Mouse (Mus musculus) retina, postnatal 7 days (tissue): ENCODE measurements at regions not wholly inside any gene's neighbourhood (a gene's known extent, or its start where the extent isn't known, plus 50 kb on each side); places are given as distances from the start of the nearest gene placed in this dataset.
"Not testable (repeated sequence)": the region's sequence is repeated elsewhere in the genome, so short reads cannot be mapped to it uniquely, and the experiment has no call there.

ENCODE experiments used
- DNase-seq: peaks from one replicate; pipeline ENCODE4 v3.0.0-alpha.2; 2012; ENCODE audit warnings: low read depth, low spot score

DNA sequence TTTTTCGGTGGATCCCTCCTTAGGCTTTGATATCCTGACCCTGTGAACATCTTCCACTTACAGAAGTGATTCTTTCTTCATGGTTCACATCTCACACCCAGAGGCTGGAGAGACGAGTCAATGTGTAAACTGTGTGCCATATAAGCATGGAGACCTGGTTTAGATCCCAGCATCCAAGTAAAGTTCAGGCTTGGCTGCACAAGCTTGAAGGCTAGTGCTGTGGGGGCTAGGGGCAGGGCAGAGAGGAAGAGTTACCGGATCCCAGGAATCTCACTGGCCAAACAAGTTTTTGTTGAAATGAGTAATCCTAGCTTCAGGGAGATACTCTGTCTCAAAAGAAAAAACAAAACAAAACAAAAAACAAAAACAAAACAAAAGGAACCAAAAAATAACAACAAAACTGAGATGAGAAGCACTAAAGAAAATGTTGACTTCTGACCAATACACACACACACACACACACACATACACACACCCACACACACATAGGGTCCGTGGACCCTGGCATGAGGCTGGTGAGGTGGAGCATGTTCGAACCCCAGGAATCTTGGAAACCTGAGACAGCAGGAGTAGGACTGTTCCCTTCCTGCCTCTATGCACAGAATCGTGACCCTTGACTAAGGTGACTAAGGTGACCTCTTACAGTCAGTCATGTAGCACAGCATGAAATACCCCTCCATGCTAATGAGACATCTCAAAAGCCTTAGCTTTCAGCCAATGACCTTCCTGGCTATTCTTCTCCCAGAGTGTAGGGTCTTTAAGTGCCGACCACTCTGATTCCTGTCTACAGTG lies 55.2 kb downstream of the Gm12728 start:
- no peak for DNase-seq

DNA sequence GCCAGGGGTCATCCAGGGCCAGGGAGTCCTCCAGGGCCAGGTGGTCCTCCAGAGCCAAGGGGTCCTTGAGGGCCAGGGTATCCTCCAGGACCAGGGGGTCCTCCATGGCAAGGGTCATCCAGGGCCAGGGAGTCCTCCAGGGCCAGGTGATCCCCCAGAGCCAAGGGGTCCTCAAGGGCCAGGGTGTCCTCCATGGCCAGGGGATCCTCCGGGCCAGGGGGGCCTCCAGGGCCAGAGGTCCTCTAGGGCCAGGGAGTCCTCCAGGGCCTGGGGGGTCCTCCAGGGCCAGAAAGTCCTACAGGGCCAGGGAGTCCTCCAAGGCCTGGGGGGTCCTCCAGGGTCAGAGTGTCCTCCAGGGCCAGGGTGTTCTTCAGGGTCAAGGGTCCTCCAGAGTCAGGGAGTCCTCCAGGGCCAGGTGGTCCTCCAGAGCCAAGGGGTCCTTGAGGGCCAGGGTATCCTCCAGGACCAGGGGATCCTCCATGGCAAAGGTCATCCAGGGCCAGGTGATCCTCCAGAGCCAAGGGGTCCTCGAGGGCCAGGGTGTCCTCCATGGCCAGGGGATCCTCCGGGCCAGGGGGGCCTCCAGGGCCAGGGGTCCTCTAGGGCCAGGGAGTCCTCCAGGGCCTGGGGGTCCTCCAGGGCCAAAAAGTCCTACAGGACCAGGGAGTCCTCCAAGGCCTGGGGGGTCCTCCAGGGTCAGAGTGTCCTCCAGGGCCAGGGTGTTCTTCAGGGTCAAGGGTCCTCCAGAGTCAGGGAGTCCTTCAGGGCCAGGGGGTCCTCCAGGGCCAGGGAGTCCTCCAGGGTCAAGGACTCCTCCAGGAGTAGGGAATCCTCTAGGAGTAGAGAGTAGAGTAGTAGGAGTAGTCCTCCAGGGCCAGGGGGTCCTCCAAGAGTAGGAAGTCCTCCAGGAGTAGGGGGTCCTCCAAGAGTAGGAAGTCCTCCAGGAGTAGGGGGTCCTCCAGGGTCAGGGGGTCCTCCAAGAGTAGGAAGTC lies 56.6 kb downstream of the Gm12728 start:
- DNase-seq = not testable (repeated sequence)

DNA sequence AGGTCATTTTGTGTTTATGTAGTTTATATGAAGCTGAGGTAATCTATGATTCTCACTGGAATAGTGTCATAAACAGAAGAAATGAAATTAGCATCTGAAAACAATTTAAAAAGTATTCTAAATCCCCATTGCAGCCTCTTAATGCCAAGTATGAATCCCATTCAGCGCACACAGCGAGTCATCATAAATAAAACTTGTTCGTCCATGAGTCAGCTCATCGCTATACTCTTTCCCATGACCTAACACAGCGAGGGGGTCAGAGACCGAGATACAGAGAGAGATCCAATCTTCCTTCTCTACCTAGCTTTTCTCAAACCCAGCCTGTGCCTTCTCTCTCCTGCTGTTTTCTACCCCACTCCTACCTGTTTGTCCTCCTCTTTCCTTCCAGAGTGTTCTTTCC lies 63.4 kb downstream of the Gm12728 start:
- no peak for DNase-seq

DNA sequence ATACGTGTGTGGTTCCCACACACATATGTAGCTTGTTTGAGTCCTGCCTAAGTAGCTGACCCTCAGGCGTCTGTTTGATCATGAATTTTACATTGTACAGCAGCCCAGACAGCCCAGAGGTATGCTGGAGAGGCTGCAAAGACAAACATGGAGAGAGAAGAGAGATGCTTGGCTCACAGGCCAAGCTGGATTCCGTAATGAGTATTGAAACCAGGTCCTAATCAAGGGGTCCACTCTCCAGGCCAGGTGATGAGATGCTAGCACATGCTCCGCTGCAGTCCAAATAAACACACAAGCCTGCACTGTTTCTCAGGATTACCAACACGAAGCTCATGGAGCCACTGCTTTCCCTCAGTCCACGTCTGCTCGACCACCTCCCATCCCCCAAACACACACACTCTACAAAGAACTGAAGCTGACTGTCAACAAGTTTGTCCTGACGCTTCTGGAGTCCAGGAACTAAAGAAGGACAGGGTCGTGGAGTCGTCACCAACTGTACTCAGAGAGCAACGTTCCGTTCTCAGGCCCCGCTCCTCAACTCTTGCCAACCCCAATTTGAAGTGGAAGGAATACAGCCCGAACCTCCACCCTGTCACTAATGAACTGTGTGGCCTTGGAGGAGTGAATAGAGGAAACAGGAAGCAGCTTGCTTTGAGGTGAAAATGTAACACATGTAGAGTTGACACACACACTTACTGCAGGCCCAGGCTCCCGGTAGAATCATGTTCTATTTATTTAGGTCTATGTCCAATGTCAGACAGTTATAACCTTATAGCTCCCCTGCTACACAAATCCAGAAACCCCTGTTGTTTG lies 69.6 kb downstream of the Gm12728 start:
- DNase-seq = no peak

- no peak for DNase-seq
Measured at GRCm38 (mm10) chr4:105860930-105861653, 71.4 kb downstream of the Gm12728 start.

- DNase-seq = no peak
Measured at GRCm38 (mm10) chr4:105861654-105862037, 72.0 kb downstream of the Gm12728 start.

DNA sequence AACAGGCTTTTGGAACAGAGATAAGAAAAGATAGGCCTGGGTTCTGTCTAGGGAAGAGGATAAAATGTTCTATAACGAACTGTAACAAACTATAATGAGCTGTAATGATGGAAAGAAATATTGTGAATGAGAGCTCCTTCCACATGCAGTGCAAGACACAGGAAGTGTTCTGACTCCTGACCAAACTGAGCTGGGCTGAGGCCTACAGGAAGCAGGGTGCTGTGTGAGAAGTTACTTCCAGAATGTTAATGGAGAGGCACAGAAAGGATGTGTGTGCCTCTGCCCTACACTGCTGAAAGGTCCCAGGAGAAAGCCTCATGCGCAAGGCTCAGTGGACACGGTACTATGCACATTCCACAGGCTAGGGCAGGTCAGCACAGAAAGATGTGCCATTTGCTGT lies 80.8 kb downstream of the Gm12728 start:
- DNase-seq = no peak

DNA sequence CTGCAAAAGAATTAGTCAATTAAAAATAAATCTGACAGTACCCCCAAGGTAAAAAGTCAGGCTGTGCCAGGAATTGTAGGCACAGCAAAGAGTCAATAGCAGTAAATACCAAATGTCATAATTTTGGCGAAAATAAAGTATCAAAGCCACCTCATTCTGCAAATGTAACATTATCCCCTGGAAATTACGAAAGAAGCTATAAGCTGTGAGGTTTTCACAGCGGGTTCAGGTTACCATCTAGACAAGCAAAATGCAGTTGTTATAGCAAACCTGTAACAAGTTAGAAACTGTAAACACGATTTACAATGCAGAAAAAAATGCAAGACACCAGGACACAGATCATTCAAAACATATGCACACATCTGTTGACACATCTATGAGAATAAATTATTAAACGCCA lies 87.6 kb downstream of the Gm12728 start:
- no peak for DNase-seq

DNA sequence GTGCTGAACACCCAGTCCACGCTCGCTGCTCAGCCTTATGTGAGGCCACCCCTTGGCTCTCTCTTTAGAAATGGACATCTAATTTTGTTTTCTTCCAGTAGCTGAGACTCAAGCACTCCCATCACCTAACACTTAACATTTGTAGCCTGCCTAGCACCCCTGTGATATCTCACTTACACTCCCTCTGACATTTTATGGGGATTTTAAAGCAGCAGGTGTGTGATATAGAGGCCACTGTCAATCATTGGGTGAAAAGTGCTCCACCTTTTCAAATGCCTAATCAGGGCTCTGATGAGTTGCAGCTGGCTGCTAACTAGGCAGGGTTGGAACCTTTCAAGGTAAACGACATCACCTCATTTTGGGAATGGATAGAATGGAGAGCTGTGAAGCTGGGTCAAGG lies 90.2 kb downstream of the Gm12728 start:
- no peak for DNase-seq

- no peak for DNase-seq
Measured at GRCm38 (mm10) chr4:105884791-105885190, 95.1 kb downstream of the Gm12728 start.

DNA sequence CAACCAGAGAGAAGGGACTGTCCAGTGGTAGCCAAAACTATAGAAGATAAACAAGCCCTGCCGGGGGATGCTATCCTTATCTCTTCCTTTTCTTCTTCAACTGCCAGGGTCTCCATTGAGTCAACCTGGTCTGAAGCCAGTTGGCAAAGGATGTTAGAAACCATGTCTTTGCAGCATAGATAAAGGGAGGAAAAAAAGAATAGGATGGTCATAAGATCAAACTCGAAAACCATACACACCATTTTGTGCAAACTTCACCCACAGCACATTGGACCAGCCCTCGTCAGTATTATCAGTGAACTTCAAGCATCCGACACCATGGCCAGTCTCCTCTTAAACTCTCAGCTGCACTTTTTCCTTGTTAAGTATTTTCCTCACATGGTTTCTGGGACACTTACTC lies 101.8 kb downstream of the Gm12728 start:
- no peak for DNase-seq

DNA sequence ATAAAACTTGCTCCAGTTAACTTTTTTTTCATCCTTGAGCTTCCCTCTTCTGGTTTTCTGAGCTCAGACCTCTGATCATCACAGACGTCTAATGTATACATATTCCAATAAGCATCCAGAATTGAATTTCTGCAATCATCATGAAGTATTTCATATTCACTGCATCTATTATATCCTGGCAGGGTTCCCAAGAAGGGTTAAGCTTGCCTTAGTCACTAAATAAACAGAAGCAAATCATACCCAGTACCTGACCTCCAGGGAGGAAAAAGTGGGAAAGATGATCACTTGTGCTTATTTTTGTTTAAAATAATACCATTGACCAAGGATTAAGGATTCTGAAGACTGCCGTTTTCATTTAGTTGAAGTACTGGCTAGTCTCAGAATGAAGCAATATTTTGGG lies 102.4 kb downstream of the Gm12728 start:
- DNase-seq = no peak

DNA sequence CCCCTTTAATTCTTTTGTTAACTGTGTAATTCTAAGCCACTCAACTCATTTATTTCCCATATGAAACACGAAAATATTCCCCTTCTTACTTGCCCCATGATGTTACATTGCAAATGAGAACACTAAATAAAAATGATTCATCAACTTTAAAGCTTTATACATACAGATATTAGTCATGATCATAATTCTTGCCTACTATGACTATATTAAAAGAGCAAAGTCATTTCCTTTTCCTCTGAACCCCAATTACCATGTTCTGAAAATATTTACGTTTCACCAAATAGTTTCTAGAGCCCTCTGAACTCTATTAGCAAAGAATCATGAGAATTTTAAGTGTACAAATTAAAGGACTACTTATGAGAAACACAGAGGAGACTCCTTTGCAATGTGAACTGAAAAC lies 105.4 kb downstream of the Gm12728 start:
- no peak for DNase-seq

- no peak for DNase-seq
Measured at GRCm38 (mm10) chr4:105898054-105898847, 108.6 kb downstream of the Gm12728 start.

GRCm38 (mm10) chr4:105904896-105905295 lies 115.2 kb downstream of the Gm12728 start:
- DNase-seq = no peak

GRCm38 (mm10) chr4:105906411-105906810 lies 116.7 kb downstream of the Gm12728 start:
- no peak for DNase-seq

DNA sequence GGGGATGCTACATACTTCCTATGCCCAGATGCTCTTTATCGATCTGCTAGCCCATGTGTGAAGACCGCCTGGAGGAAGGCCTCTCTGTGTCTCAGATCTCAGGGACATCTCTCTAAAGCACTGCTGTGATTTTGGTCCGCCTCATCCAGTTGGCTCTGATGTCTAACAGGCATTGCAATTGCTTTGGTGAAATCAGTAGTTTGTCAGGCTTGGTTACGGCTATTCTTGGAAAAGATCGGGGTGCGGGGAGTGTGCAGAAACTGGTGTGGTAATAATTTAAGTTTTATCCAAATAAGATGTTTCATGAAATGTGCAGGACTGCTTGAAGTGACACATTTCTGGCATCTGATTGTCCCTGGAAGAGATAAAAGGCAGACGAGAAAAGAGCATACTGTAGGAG lies 117.9 kb downstream of the Gm12728 start:
- DNase-seq = no peak

DNA sequence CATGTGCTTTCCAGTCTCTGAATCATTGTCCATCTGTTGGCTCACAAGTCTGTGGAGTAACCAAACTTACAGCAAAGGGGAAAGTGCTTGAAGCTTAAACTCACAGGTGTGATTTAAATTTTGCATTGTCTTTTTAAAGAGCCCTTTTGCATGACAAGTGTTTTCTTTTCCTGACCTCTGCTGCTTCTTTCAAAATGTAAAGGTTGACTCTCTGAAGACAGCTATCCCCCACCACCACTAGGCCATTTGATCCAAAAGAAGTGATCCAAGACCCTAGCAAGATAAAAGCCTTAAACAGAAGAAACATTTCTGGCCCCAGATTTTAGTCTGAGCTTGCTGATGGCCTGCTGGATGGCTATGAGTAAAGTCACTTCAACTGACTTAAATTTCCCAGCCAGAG lies 118.6 kb downstream of the Gm12728 start:
- no peak for DNase-seq

- DNase-seq = no peak
Measured at GRCm38 (mm10) chr4:105909272-105909671, 119.6 kb downstream of the Gm12728 start.

DNA sequence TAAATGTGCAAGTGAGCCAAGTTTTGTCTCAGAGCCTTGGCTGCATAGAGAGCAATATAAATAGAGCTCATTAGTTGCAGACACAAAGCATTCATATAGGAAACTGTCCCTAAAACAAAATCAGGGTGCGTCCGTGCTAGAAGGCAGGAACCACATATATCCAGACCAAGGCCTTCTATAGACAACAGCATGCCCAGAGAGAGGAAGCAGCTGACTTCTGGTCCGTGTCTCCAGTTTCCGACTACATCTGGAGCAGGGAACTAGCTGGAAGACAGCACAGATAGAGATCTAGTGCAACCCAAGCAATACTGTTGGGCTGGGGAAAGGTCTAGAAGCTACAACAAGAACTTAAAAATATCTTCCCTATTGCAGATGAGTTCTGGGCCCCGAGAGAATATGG lies 121.0 kb downstream of the Gm12728 start:
- no peak for DNase-seq
